Mouse (Mus musculus): ENCODE data around the gene Paip2b. TPM values are rescaled to one million over a fixed set of nuclear protein-coding genes. Genes with fewer than 3 reads are reported as not detected.

Paip2b gene
- total and polyA plus RNA-seq, 3 experiments: 18.4 to 21.0 TPM; not detected in 1

GRCm38 (mm10) chr6:83779026-83779425 is 52.5 kb downstream of the Paip2b start (continued):
- peak; percentile 83 to 88 (median 84) for TF ChIP-seq CTCF (IDR thresholded peaks at IDR 0.05 in 2 of 3, conservative IDR thresholded peaks at IDR 0.05 in 1 of 3; ENCODE audit: control insufficient read depth in 1 of 3, insufficient read depth in 1 of 3, low read depth in 2 of 3, low read length in 3 of 3, poor library complexity in 1 of 3, severe bottlenecking in 1 of 3)

GRCm38 (mm10) chr6:83778306-83778705 is 53.2 kb downstream of the Paip2b start:
- DNase-seq (ENCODE audit: low read depth, low spot score): no peak
- Histone ChIP-seq H3K9me3 (replicated peaks; ENCODE audit: insufficient read depth, low read length) (no peaks in the 10 kb centered on the region), H3K27me3 (ENCODE audit: control insufficient read depth in 1 of 2, insufficient read depth in 2 of 2, low read length in 2 of 2) (no peaks in the 10 kb centered on the region), H3K4me1 (ENCODE audit: control insufficient read depth in 1 of 2, insufficient read depth in 2 of 2, low read length in 2 of 2) (peaks cover 2 to 10% of the 10 kb centered on the region in 2 experiments; a peak in 2 of 4 replicates), H3K9ac (ENCODE audit: control insufficient read depth, low read depth, low read length, poor library complexity, severe bottlenecking) (no peak overlapping the region), H3K79me2 (ENCODE audit: control insufficient read depth, insufficient read depth, low read length, poor library complexity) (peaks cover 20% of the 10 kb centered on the region), H3K36me3 (ENCODE audit: control insufficient read depth in 1 of 2, insufficient read depth in 2 of 2, low read length in 2 of 2) (peaks cover 0 to 5% of the 10 kb centered on the region in 2 experiments; a peak in 2 of 4 replicates), H3K4me3 (ENCODE audit: control insufficient read depth in 1 of 2, insufficient read depth in 1 of 2, low read depth in 2 of 2, low read length in 2 of 2) (no peak overlapping the region), H3K27ac (ENCODE audit: control insufficient read depth, low read depth, low read length) (no peak overlapping the region)
- no peak for TF ChIP-seq TAL1 (IDR thresholded peaks at IDR 0.05; ENCODE audit: low read length)
- no peak for TF ChIP-seq ZKSCAN1 (IDR thresholded peaks at IDR 0.05; ENCODE audit: low read depth, low read length)
- TF ChIP-seq POLR2AphosphoS2 (IDR thresholded peaks at IDR 0.05; ENCODE audit: low read length): no peak
- no peak for TF ChIP-seq MYC (IDR thresholded peaks at IDR 0.05; ENCODE audit: low read depth, low read length)
- TF ChIP-seq TBP (IDR thresholded peaks at IDR 0.05; ENCODE audit: low read depth, low read length): no peak

GRCm38 (mm10) chr6:83775638-83776293 is 55.8 kb downstream of the Paip2b start, which contains the start of gene Tex261:
Gene Tex261, minus strand, starts transcription at chr6:83775813.
- Histone ChIP-seq H3K4me3 (ENCODE audit: control insufficient read depth in 1 of 2, insufficient read depth in 1 of 2, low read depth in 2 of 2, low read length in 2 of 2) (peak within 1 kb of the TSS; percentile 88 to 100), H3K4me1 (ENCODE audit: control insufficient read depth in 1 of 2, insufficient read depth in 2 of 2, low read length in 2 of 2) (peaks cover 2 to 10% of the 10 kb centered on the region in 2 experiments; a peak in 2 of 4 replicates), H3K27ac (ENCODE audit: control insufficient read depth, low read depth, low read length) (peak within 1 kb of the TSS; percentile 72), H3K36me3 (ENCODE audit: control insufficient read depth in 1 of 2, insufficient read depth in 2 of 2, low read length in 2 of 2) (peaks cover 0 to 5% of the 10 kb centered on the region in 2 experiments; a peak in 2 of 4 replicates), H3K9me3 (replicated peaks; ENCODE audit: insufficient read depth, low read length) (no peaks in the 10 kb centered on the region), H3K79me2 (ENCODE audit: control insufficient read depth, insufficient read depth, low read length, poor library complexity) (peaks cover 20% of the 10 kb centered on the region), H3K9ac (ENCODE audit: control insufficient read depth, low read depth, low read length, poor library complexity, severe bottlenecking) (peak within 1 kb of the TSS; percentile 98), H3K27me3 (ENCODE audit: control insufficient read depth in 1 of 2, insufficient read depth in 2 of 2, low read length in 2 of 2) (no peaks in the 10 kb centered on the region)
- DNase-seq (ENCODE audit: low read depth, low spot score): peak; percentile 92
- TF ChIP-seq EP300 (IDR thresholded peaks at IDR 0.05; ENCODE audit: low read depth in 1 of 2, low read length in 2 of 2) (no peak), UBTF (IDR thresholded peaks at IDR 0.05; ENCODE audit: borderline replicate concordance, insufficient read depth, low read depth, low read length) (no peak), POLR2A (IDR thresholded peaks at IDR 0.05; ENCODE audit: control insufficient read depth in 1 of 2, insufficient read depth in 1 of 2, low read depth in 1 of 2, low read length in 2 of 2, poor library complexity in 1 of 2) (peak; percentile 92 to 98), TAL1 (IDR thresholded peaks at IDR 0.05; ENCODE audit: low read length) (no peak), E2F4 (IDR thresholded peaks at IDR 0.05; ENCODE audit: borderline replicate concordance, low read depth, low read length) (no peak), RCOR1 (IDR thresholded peaks at IDR 0.05; ENCODE audit: low read depth, low read length) (no peak), TBP (IDR thresholded peaks at IDR 0.05; ENCODE audit: low read depth, low read length) (no peak), MYB (IDR thresholded peaks at IDR 0.05; ENCODE audit: low read depth, low read length) (no peak), MYC (IDR thresholded peaks at IDR 0.05; ENCODE audit: low read depth, low read length) (no peak), TCF12 (IDR thresholded peaks at IDR 0.05; ENCODE audit: low read depth, low read length) (0 out of 2 replicates have a peak, but pooled peaks have one; percentile 9), MXI1 (IDR thresholded peaks at IDR 0.05; ENCODE audit: low read depth, low read length) (peak; percentile 82; the same call in 1 of the 2 replicates), ZC3H11A (IDR thresholded peaks at IDR 0.05; ENCODE audit: low read depth, low read length) (no peak), ZKSCAN1 (IDR thresholded peaks at IDR 0.05; ENCODE audit: low read depth, low read length) (no peak), CHD1 (IDR thresholded peaks at IDR 0.05; ENCODE audit: low read depth, low read length) (no peak), CTCF (IDR thresholded peaks at IDR 0.05 in 2 of 3, conservative IDR thresholded peaks at IDR 0.05 in 1 of 3; ENCODE audit: control insufficient read depth in 1 of 3, insufficient read depth in 1 of 3, low read depth in 2 of 3, low read length in 3 of 3, poor library complexity in 1 of 3, severe bottlenecking in 1 of 3) (peak; percentile 81 to 89 (median 89)), USF1 (IDR thresholded peaks at IDR 0.05; ENCODE audit: low read depth, low read length) (no peak), SIN3A (IDR thresholded peaks at IDR 0.05; ENCODE audit: low read length) (peak; percentile 27; the same call in 1 of the 2 replicates), ELF1 (IDR thresholded peaks at IDR 0.05; ENCODE audit: low read depth, low read length) (no peak), MAFK (IDR thresholded peaks at IDR 0.05; ENCODE audit: borderline replicate concordance, low read depth, low read length) (no peak), POLR2AphosphoS2 (IDR thresholded peaks at IDR 0.05; ENCODE audit: low read length) (peak; percentile 73), MEF2A (IDR thresholded peaks at IDR 0.05; ENCODE audit: extremely low read depth, insufficient replicate concordance, low read depth, low read length, poor library complexity, severe bottlenecking) (no peak), ZNF384 (IDR thresholded peaks at IDR 0.05; ENCODE audit: low read depth, low read length) (no peak), SMC3 (IDR thresholded peaks at IDR 0.05; ENCODE audit: low read depth, low read length) (peak; percentile 47), USF2 (IDR thresholded peaks at IDR 0.05; ENCODE audit: borderline replicate concordance in 1 of 2, insufficient read depth in 1 of 2, low read depth in 1 of 2, low read length in 2 of 2) (no peak), KAT2A (conservative IDR thresholded peaks at IDR 0.05; ENCODE audit: low read depth, low read length) (no peak; the same call in 1 of the 2 replicates), RAD21 (IDR thresholded peaks at IDR 0.05; ENCODE audit: low read depth, low read length) (peak; percentile 6; the same call in 1 of the 2 replicates)

All from MEL (cell line).